Mouse (Mus musculus): Measurements from ENCODE around the gene Serinc5. TPM values are rescaled to one million over a fixed set of nuclear protein-coding genes. Genes with fewer than 3 reads are reported as not detected.
A peak's percentile ranks its signal among the peaks of the same experiment; 100 is the strongest.

Gene Serinc5
- polyA plus RNA-seq, 1 experiment from 2014 or later: 20.8 TPM

DNA sequence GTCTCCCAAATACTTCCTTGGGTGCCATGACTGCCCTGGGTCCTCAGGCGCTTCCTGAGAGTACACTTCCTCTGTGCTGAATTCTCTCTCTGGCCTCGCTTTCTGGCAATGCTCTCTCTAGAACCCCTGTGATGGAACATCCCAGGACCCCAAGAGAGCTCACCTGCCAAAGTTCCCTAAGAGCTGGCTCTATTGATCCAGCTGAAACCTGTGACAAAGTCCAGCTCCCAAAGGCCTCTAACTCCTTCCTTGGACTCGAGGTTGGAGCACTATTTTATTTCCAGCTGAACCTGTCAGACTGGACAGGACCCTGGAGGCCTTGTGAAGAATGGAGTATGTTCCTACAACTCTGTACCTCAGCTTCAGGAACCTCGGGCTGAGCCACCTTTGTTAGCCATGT is 86.2 kb downstream of the Serinc5 start:
- Histone ChIP-seq H3K4me2 (no peak overlapping the region), H3K27ac (replicated peaks) (peak overlapping the region; percentile 4; the same call in 1 of the 2 replicates), H3K36me3 (peaks cover 26% of the 10 kb centered on the region; the same call in 1 of the 2 replicates), H3K4me1 (replicated peaks) (peaks cover 18% of the 10 kb centered on the region), H3K9me3 (no peaks in the 10 kb centered on the region), H3K9ac (no peak overlapping the region), H3K4me3 (no peak overlapping the region), H3K27me3 (no peaks in the 10 kb centered on the region)
- 83% methylated on average over 4 of the region's 4 CpGs for WGBS
- ATAC-seq (ENCODE audit: low read depth): no peak

DNA sequence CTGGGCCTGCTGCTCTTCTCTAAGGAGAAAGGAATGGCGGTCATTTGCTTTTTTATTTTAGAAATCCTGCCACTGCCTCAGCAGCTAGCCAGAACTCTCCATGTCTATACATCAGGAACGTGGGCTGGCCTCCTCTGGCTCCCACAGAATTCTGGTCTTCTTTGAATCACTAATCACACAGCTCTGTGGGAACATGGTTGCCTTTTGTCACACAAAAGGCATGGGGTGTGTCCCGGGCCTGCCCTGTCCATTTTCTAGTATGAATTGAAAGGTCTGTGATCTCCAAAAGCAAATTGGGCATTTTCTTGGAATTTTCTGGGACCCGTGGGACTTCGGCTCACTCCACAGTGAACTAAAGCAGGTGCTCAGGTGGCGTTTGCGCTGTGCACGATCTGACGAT is 87.9 kb downstream of the Serinc5 start:
- 55% methylated on average over 9 of the region's 9 CpGs for WGBS
- H3K27ac ChIP-seq (replicated peaks): no peak overlapping the region
- H3K27me3 ChIP-seq: no peaks in the 10 kb centered on the region

DNA sequence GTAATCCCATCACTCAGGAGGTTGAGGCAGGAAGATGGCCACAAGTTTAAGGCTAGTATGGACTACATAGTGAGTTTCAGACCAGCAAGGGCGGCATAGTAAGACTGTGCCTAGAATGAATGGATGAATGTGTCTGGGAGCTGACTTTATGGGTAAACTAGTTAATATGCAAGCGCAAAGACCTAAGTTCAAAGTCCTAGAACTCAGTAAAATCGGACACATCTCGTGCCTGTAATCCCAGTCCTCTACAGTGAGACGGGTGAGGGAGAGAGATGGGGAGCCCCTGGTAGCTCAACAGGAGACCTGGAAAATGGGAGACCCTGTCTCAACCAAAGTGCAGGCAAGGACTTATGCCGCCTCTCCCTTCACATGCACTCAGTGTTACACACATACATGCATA is 88.5 kb downstream of the Serinc5 start:
- H3K4me2 ChIP-seq: no peak overlapping the region
- no peaks in the 10 kb centered on the region for H3K27me3 ChIP-seq
- no peak overlapping the region for H3K4me3 ChIP-seq
- peaks cover 31% of the 10 kb centered on the region for H3K4me1 ChIP-seq (replicated peaks)
- H3K36me3 ChIP-seq: peaks cover 17% of the 10 kb centered on the region
- ATAC-seq (ENCODE audit: low read depth): no peak
- H3K27ac ChIP-seq (replicated peaks): no peak overlapping the region
- no peak overlapping the region for H3K9ac ChIP-seq
- WGBS: 92% methylated on average over 6 of the region's 6 CpGs
- H3K9me3 ChIP-seq: no peaks in the 10 kb centered on the region

More for the DNA sequence above, 87.9 kb downstream of the Serinc5 start:
- Histone ChIP-seq H3K4me3 (no peak overlapping the region), H3K4me1 (replicated peaks) (peaks cover 27% of the 10 kb centered on the region), H3K9me3 (no peaks in the 10 kb centered on the region), H3K9ac (no peak overlapping the region), H3K4me2 (no peak overlapping the region), H3K36me3 (peaks cover 22% of the 10 kb centered on the region)
- ATAC-seq (ENCODE audit: low read depth): no peak

DNA sequence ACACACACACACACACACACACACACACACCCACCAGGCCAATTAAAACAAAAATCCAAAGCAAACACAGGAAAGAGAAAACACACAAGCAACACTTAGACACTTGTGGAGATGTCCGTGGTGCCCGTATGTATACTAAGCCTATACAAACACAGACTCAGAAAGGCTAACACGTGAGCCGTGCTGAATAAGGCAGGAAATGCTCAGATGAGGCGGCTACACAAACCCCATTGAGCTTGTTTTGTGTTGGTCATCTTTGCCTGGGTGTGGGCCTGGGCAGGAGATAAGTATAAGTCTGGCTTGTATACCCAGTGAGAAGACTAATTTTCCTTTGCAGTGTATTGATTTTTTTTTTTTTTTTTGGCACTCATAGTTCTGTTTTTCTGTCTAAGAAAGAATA is 91.1 kb downstream of the Serinc5 start:
- no peak for ATAC-seq (ENCODE audit: low read depth)
- Histone ChIP-seq H3K4me1 (replicated peaks) (peaks cover 32% of the 10 kb centered on the region), H3K4me2 (no peak overlapping the region), H3K9ac (no peak overlapping the region), H3K36me3 (peaks cover 29% of the 10 kb centered on the region), H3K27ac (replicated peaks) (no peak overlapping the region), H3K27me3 (no peaks in the 10 kb centered on the region), H3K9me3 (no peaks in the 10 kb centered on the region), H3K4me3 (no peak overlapping the region)
- WGBS: 87% methylated on average over 5 of the region's 5 CpGs

DNA sequence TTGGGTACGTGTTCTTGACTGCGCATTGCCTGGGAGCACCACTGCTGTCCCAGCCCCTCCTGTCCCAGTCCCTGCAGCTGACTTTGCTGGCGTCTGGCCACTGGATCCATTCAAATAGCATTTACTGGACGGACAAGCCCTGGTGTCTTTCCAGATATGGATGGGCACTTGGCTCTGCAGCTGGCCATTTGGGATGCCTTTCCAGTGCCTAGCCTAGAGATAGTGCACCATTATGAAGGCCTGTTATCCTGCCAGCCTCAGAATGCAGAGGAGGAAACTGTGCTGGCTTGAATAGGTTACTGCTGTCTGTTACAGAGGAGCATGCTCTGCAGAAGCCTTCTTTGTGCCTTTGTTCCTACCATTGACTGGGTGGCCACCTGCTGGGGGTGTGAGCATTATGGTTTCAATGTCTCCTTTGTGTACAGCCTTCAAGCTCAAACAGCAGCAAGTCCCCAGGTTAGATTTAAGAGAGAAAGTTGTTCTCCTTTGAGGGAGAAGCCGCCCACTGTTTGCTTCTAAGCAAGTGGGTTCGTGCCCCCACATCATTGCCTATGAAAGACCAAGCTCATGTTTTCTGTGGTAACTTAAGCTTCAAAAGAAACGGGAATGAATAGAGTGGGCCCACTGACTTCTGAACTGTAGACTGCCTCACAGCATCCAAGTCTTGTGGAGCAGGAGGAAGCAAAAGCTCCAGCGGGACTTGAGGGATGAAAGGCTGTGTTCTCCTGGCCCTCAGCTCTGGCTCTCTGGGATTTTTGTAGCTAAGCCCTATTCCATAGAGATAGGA is 92.5 kb downstream of the Serinc5 start:
- H3K4me2 ChIP-seq: no peak overlapping the region
- H3K9me3 ChIP-seq: no peaks in the 10 kb centered on the region
- no peak overlapping the region for H3K4me3 ChIP-seq
- H3K9ac ChIP-seq: no peak overlapping the region
- peaks cover 29% of the 10 kb centered on the region for H3K4me1 ChIP-seq (replicated peaks)
- 14% methylated on average over 8 of the region's 8 CpGs for WGBS
- peaks cover 37% of the 10 kb centered on the region for H3K36me3 ChIP-seq
- H3K27ac ChIP-seq (replicated peaks): peak overlapping the region; percentile 73
- peak; percentile 91 for ATAC-seq (ENCODE audit: low read depth)
- H3K27me3 ChIP-seq: no peaks in the 10 kb centered on the region

DNA sequence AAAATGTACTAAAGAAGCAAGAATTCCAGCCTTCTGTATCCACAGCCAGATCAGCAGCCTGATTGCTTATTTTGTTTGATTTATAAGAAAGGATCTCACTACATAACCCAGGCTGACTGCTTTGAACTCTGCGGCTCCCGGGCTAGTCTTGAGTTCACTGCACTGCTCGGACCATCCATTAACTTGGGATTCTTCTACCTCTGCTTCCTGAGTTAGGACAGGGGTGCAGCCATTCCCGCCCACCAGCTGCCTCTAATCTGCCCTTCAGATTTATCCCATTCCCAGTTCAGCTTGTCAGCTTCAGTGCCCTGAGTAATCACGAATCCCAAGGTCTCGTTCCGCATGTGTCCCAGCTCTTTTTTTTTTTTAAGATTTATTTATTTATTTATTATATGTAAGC is 93.3 kb downstream of the Serinc5 start:
- peaks cover 26% of the 10 kb centered on the region for H3K4me1 ChIP-seq (replicated peaks)
- 25% methylated on average over 7 of the region's 7 CpGs for WGBS
- peaks cover 45% of the 10 kb centered on the region for H3K36me3 ChIP-seq
- peak overlapping the region; percentile 73 for H3K27ac ChIP-seq (replicated peaks)
- no peak for ATAC-seq (ENCODE audit: low read depth)
- no peaks in the 10 kb centered on the region for H3K27me3 ChIP-seq
- H3K4me2 ChIP-seq: no peak overlapping the region
- no peak overlapping the region for H3K4me3 ChIP-seq
- H3K9me3 ChIP-seq: no peaks in the 10 kb centered on the region
- no peak overlapping the region for H3K9ac ChIP-seq

DNA sequence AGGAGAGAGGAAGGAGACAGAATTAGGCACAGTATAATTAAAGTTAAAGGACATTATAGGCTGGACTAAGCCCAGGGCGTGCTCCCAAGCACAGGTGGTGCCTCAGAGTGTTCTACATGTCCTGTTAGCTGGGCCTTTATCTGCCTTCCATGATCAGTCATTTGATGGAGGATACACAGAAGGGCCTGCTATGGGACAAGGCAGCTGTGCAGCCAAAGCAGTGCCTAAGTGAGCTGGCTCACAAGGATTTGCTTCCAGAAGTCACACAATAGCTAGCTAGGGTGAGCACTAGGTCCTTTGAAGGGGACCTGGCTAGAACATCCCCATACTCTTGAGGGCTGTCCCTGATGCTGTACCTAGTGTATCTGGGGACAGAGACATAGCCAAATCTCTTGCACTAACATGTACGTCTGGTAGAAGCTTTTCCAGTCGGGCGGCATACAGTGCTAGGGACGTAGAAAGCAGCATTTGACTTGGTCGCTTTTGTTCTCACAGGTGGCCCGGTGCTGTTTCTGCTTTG is 94.2 kb downstream of the Serinc5 start:
- H3K9me3 ChIP-seq: no peaks in the 10 kb centered on the region
- no peak overlapping the region for H3K9ac ChIP-seq
- WGBS: 85% methylated on average over 7 of the region's 7 CpGs
- H3K27ac ChIP-seq (replicated peaks): peak overlapping the region; percentile 34
- H3K4me2 ChIP-seq: no peak overlapping the region
- H3K4me3 ChIP-seq: no peak overlapping the region
- H3K4me1 ChIP-seq (replicated peaks): peaks cover 26% of the 10 kb centered on the region
- ATAC-seq (ENCODE audit: low read depth): no peak
- H3K27me3 ChIP-seq: no peaks in the 10 kb centered on the region
- H3K36me3 ChIP-seq: peaks cover 48% of the 10 kb centered on the region

DNA sequence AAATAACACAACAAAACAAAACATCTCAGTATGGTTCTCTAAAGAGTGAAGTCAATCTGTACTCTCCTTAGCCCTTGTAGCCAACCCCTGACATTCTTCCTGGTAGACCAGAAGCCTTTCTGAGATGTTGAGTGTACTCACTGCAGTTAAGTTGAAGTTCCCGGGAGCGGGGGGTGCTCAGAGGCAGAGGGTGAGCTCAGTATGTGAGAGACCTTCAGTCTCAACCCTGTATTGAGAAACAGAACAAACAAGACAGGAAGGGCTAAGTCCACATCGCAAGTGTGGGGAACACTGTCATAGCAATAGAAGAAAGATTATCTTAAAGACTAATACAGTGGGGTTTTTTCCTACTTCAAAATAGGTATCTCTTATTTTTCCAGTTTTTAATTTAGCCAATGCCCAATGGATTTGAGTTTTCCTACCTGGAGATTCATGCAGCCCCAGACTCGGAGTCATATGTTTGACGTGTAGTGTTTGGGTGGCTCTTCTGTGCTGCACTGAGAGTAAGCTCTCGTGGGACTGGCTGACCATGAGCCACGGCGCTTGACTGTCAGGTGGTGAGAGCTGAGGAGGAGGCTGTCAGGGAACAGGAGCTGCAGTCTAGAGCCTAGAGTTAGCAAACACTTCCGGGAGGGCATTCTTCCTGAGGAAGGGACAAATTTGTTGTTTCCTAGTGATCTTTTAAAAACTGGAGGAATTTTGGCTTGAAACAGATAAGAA is 95.6 kb downstream of the Serinc5 start:
- H3K4me2 ChIP-seq: no peak overlapping the region
- H3K9me3 ChIP-seq: no peaks in the 10 kb centered on the region
- H3K36me3 ChIP-seq: peaks cover 43% of the 10 kb centered on the region
- H3K4me3 ChIP-seq: no peak overlapping the region
- H3K27me3 ChIP-seq: no peaks in the 10 kb centered on the region
- no peak overlapping the region for H3K9ac ChIP-seq
- peaks cover 26% of the 10 kb centered on the region for H3K4me1 ChIP-seq (replicated peaks)
- ATAC-seq (ENCODE audit: low read depth): no peak
- 89% methylated on average over 9 of the region's 9 CpGs for WGBS
- no peak overlapping the region for H3K27ac ChIP-seq (replicated peaks)

DNA sequence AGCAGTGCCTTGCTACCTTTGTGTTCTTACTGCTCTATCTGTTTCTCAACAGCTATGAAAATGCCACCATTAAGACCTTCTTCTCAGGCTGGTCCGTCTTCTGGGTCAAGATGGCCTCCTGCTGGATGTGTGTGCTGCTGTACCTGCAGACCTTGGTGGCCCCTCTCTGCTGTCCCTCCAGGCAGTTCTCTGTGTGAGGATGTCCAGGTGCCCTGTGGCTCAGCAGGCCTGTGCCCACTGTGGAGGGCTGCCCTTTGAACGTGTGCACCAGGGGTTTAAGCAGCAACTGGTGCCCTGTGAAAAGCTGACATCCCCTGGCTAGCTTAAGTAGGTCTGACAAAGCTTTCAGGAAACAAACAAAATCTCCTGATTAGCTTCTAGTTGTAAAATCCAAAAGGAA is 97.0 kb downstream of the Serinc5 start:
- Histone ChIP-seq H3K9me3 (no peaks in the 10 kb centered on the region), H3K9ac (no peak overlapping the region), H3K4me1 (replicated peaks) (peaks cover 25% of the 10 kb centered on the region), H3K27me3 (no peaks in the 10 kb centered on the region), H3K4me2 (no peak overlapping the region), H3K27ac (replicated peaks) (no peak overlapping the region), H3K36me3 (peaks cover 37% of the 10 kb centered on the region), H3K4me3 (no peak overlapping the region)
- ATAC-seq (ENCODE audit: low read depth): no peak
- 72% methylated on average over 2 of the region's 2 CpGs for WGBS

DNA sequence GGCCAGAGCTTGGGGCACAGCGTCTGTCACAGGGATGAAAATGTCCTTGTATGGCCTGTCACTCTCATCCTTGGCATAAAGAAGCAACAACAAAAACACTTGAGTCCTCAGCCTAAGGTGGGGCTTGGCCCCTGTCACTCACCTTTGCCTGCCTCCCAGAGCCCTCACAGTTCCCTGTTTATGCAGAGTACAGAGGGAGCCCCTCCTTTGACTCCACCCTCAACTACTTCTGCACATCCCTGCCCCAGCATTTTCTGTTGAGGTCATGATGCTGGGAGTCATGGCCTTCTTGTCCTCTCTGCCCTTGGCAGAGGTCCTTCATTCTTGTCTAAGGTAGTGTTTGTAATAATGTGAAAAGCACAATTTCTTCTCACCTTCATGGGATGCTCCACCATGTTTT is 97.6 kb downstream of the Serinc5 start:
- Histone ChIP-seq H3K4me3 (no peak overlapping the region), H3K27ac (replicated peaks) (no peak overlapping the region), H3K4me1 (replicated peaks) (peaks cover 19% of the 10 kb centered on the region), H3K27me3 (no peaks in the 10 kb centered on the region), H3K9me3 (no peaks in the 10 kb centered on the region), H3K4me2 (no peak overlapping the region), H3K9ac (no peak overlapping the region), H3K36me3 (peaks cover 40% of the 10 kb centered on the region)
- no peak for ATAC-seq (ENCODE audit: low read depth)
- WGBS: 89% methylated on average over 1 of the region's 1 CpGs

DNA sequence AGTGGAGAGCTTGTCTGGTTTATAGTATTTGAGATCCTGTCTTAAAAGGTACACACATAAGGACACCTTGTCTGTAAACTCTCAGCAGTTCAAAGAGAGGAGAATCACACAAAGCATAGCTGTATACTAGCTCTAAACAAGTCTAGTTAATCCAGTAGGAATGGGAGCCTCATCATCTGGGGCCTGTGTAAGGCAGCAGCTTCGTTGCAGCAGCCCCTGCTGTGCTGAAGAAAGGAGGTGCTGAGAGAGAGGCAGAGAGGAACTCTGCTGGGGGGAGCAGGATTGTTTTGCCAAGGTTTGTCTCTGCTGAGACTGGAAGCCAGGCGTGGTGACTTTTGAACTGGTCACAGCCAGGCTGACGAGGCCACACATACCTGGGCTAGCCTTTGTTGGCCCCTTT is 98.6 kb downstream of the Serinc5 start:
- Histone ChIP-seq H3K36me3 (peaks cover 46% of the 10 kb centered on the region), H3K4me2 (no peak overlapping the region), H3K27me3 (no peaks in the 10 kb centered on the region), H3K4me1 (replicated peaks) (peaks cover 12% of the 10 kb centered on the region), H3K9ac (no peak overlapping the region), H3K9me3 (0 out of 2 replicates have a peak, but pooled peaks cover 3% of the 10 kb centered on the region), H3K27ac (replicated peaks) (no peak overlapping the region), H3K4me3 (no peak overlapping the region)
- ATAC-seq (ENCODE audit: low read depth): no peak
- WGBS: 17% methylated on average over 3 of the region's 3 CpGs

DNA sequence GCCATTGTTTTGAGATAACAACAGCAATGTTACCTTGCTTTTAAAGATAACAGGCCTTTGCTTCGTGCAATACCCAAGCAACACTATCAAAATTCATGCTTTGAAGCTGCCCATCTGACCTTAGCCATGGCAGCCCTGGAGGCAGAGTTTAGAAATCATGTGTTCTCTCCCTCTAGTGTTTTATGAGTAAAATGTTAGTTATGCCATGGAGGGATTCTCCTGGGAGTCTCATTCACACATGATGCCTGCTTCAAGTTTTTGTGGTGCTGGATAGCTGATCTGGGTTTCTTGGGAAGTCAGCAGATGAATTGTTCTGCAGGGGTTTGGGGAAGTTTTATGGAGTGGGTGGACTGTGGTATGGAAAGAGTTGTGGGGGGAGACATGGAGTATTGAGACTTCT is 99.5 kb downstream of the Serinc5 start:
- H3K27ac ChIP-seq (replicated peaks): no peak overlapping the region
- no peak for ATAC-seq (ENCODE audit: low read depth)
- peaks cover 46% of the 10 kb centered on the region for H3K36me3 ChIP-seq
- no peak overlapping the region for H3K4me3 ChIP-seq
- H3K27me3 ChIP-seq: no peaks in the 10 kb centered on the region
- 91% methylated on average over 1 of the region's 1 CpGs for WGBS
- peaks cover 5% of the 10 kb centered on the region for H3K4me1 ChIP-seq (replicated peaks)
- no peak overlapping the region for H3K9ac ChIP-seq
- H3K4me2 ChIP-seq: no peak overlapping the region
- 0 out of 2 replicates have a peak, but pooled peaks cover 4% of the 10 kb centered on the region for H3K9me3 ChIP-seq
